12 mouse cellular contexts compared by ENCODE assay signal in the genomic region with DNA sequence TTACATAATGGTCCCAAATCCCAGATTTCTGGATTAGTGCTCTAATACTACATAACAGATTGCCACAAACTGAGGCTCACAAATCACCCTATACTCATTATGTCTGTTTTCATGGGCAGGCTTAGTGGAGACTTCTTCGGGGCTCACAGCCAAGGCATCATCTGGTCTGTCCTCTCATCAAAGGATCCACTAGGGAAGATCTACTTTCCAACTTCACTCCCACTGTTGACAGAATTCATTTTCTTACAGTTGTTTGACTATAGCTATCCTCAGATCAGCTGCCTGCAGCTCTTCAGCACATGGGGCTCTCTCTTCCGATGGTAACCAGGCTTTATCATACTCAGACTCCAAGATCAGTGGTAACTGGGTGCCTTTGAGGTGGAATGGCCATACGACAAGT. TPM values are rescaled to one million over a fixed set of nuclear protein-coding genes. Genes with fewer than 3 reads are reported as not detected.
"Had no signal": no experiment of that assay in that cellular context is flagged by ENCODE, and none has a peak within 500 bp of the region (broad histone marks: within the 10 kb centered on the region; RNA-seq: fewer than 3 reads in every experiment).

No protein-coding gene starts in this region.

- DNase-seq: kidney, adult 18-20 months; kidney, postnatal 10 days; kidney, postnatal 4 days; lung, adult 2 months; retina, postnatal 1 day; right cerebral cortex, postnatal 4 days; spleen, adult 18-20 months; thymus, postnatal 4 days had no signal

- ATAC-seq: intestine, embryonic 15.5 days; midbrain, embryonic 13.5 days had no signal

RNA-seq across cellular contexts. Expression of gene Tmco5, which starts 45.2 kb away (rescaled TPM):
- total RNA-seq: megakaryocyte progenitor cell, adult 5-6 weeks; midbrain, postnatal 0 days had no signal
